Mouse (Mus musculus) liver, embryonic 14 days (tissue): ENCODE results near the gene Tnfsf14. TPM values are rescaled to one million over a fixed set of nuclear protein-coding genes. Genes with fewer than 3 reads are reported as not detected.

ENCODE experiments used
- polyA plus RNA-seq: library from polyadenylated mRNA; depleted of rRNA; stranded (reverse); fragments of >200 nt; gene quantifications from 2 replicates; pipeline ENCODE4 v1.2.3, GENCODE M21; 2012; rRNA removed

The Tnfsf14 gene
- 2.1 and 2.4 TPM in 2 replicates for polyA plus RNA-seq

GRCm38 (mm10) chr17:57194041-57194507 is at the start of gene Tnfsf14:
Tnfsf14 (minus strand) TSS chr17:57194177.

GRCm38 (mm10) chr17:57228014-57228413 is 34.0 kb upstream of the Tnfsf14 start, which contains the start of gene C3:
C3 (minus strand) TSS chr17:57228136.

GRCm38 (mm10) chr17:57148994-57149803 is 44.8 kb downstream of the Tnfsf14 start, which contains the start of gene Cd70:
Cd70 (minus strand) TSS chr17:57149777.

Other genes with a start within 250 kb of the Tnfsf14 start
- gene Acer1, start 212.1 kb downstream of the Tnfsf14 start, polyA plus RNA-seq = not detected in 2 replicates
- gene Clpp, start 203.9 kb downstream of the Tnfsf14 start, polyA plus RNA-seq = 57.9 and 62.5 TPM in 2 replicates
- gene Alkbh7, start 196.8 kb downstream of the Tnfsf14 start, polyA plus RNA-seq = 9.1 and 11.2 TPM in 2 replicates
- not detected in 2 replicates for gene Pspn, start 194.2 kb downstream of the Tnfsf14 start, polyA plus RNA-seq
- gene Gtf2f1, start 182.9 kb downstream of the Tnfsf14 start, polyA plus RNA-seq = 60.1 and 66.8 TPM in 2 replicates
- not detected in 2 replicates for gene Gm17949, start 182.7 kb downstream of the Tnfsf14 start, polyA plus RNA-seq
- gene Khsrp, start 162.7 kb downstream of the Tnfsf14 start, polyA plus RNA-seq = 30.1 and 35.2 TPM in 2 replicates
- gene Slc25a41, start 152.5 kb downstream of the Tnfsf14 start, polyA plus RNA-seq = not detected in 2 replicates
- 4.4 and 5.0 TPM in 2 replicates for gene Crb3, start 135.1 kb downstream of the Tnfsf14 start, polyA plus RNA-seq
- 7.2 and 9.3 TPM in 2 replicates for gene Slc25a23, start 134.3 kb downstream of the Tnfsf14 start, polyA plus RNA-seq
- 0.93 and 1.6 TPM in 2 replicates for gene Dennd1c, start 115.7 kb downstream of the Tnfsf14 start, polyA plus RNA-seq
- gene Tubb4a, start 106.4 kb downstream of the Tnfsf14 start, polyA plus RNA-seq = 0.18 and 0.37 TPM in 2 replicates
- gene Tnfsf9, start 88.9 kb downstream of the Tnfsf14 start, polyA plus RNA-seq = 0.46 and 0.59 TPM in 2 replicates
- not detected in 2 replicates for gene Cd70, start 44.4 kb downstream of the Tnfsf14 start, polyA plus RNA-seq
- gene C3, start 34.0 kb upstream of the Tnfsf14 start, polyA plus RNA-seq = 240 and 245 TPM in 2 replicates
- 7.1 and 7.9 TPM in 2 replicates for gene Gpr108, start 54.3 kb upstream of the Tnfsf14 start, polyA plus RNA-seq
- gene Trip10, start 55.3 kb upstream of the Tnfsf14 start, polyA plus RNA-seq = 6.3 and 7.9 TPM in 2 replicates
- 7.1 and 9.0 TPM in 2 replicates for gene Vav1, start 84.9 kb upstream of the Tnfsf14 start, polyA plus RNA-seq
- gene Adgre1, start 164.5 kb upstream of the Tnfsf14 start, polyA plus RNA-seq = 9.1 and 14.4 TPM in 2 replicates